Mouse (Mus musculus): ENCODE measurements at regions not wholly inside any gene's neighbourhood (a gene's known extent, or its start where the extent isn't known, plus 50 kb on each side); places are given as distances from the start of the nearest gene placed in this dataset.

GRCm38 (mm10) chr4:87452122-87452521, 221.8 kb upstream of the Slc24a2 start:
- Histone ChIP-seq H3K27ac (replicated peaks) (no peak overlapping the region), H3K36me3 (replicated peaks) (no peaks in the 10 kb centered on the region), H3K4me1 (replicated peaks) (no peaks in the 10 kb centered on the region), H3K4me2 (no peak overlapping the region), H3K9ac (no peak overlapping the region), H3K27me3 (no peaks in the 10 kb centered on the region), H3K9me3 (replicated peaks) (no peaks in the 10 kb centered on the region), H3K4me3 (replicated peaks) (no peak overlapping the region)
- no peak for ATAC-seq (ENCODE audit: insufficient read depth)
- 8% methylated on average over 2 of the region's 2 CpGs for WGBS (ENCODE audit: insufficient replicate concordance)

- H3K4me2 ChIP-seq = no peak overlapping the region
- no peak for ATAC-seq (ENCODE audit: insufficient read depth)
- no peak overlapping the region for H3K4me3 ChIP-seq (replicated peaks)
- WGBS (ENCODE audit: insufficient replicate concordance) = 7% methylated on average over 5 of the region's 5 CpGs
- no peaks in the 10 kb centered on the region for H3K36me3 ChIP-seq (replicated peaks)
- no peak overlapping the region for H3K9ac ChIP-seq
- H3K27me3 ChIP-seq = no peaks in the 10 kb centered on the region
- H3K9me3 ChIP-seq (replicated peaks) = no peaks in the 10 kb centered on the region
- H3K4me1 ChIP-seq (replicated peaks) = no peaks in the 10 kb centered on the region
- H3K27ac ChIP-seq (replicated peaks) = no peak overlapping the region
These were observed 221.0 kb upstream of the Slc24a2 start for GRCm38 (mm10) chr4:87451251-87451650.

GRCm38 (mm10) chr4:87448338-87448737, 218.1 kb upstream of the Slc24a2 start:
- Histone ChIP-seq H3K27me3 (no peaks in the 10 kb centered on the region), H3K4me1 (replicated peaks) (no peaks in the 10 kb centered on the region), H3K9ac (no peak overlapping the region), H3K4me3 (replicated peaks) (no peak overlapping the region), H3K9me3 (replicated peaks) (no peaks in the 10 kb centered on the region), H3K36me3 (replicated peaks) (no peaks in the 10 kb centered on the region), H3K4me2 (no peak overlapping the region), H3K27ac (replicated peaks) (no peak overlapping the region)
- WGBS (ENCODE audit: insufficient replicate concordance) = 40% methylated on average over 4 of the region's 4 CpGs
- no peak for ATAC-seq (ENCODE audit: insufficient read depth)

GRCm38 (mm10) chr4:87446856-87447255, 216.6 kb upstream of the Slc24a2 start:
- Histone ChIP-seq H3K36me3 (replicated peaks) (no peaks in the 10 kb centered on the region), H3K27ac (replicated peaks) (no peak overlapping the region), H3K9me3 (replicated peaks) (no peaks in the 10 kb centered on the region), H3K4me2 (no peak overlapping the region), H3K4me1 (replicated peaks) (no peaks in the 10 kb centered on the region), H3K27me3 (no peaks in the 10 kb centered on the region), H3K4me3 (replicated peaks) (no peak overlapping the region), H3K9ac (no peak overlapping the region)
- WGBS (ENCODE audit: insufficient replicate concordance) = 57% methylated on average over 3 of the region's 3 CpGs
- no peak for ATAC-seq (ENCODE audit: insufficient read depth)

GRCm38 (mm10) chr4:87434136-87434535, 203.9 kb upstream of the Slc24a2 start:
- ATAC-seq (ENCODE audit: insufficient read depth) = no peak
- no peaks in the 10 kb centered on the region for H3K36me3 ChIP-seq (replicated peaks)
- no peaks in the 10 kb centered on the region for H3K4me1 ChIP-seq (replicated peaks)
- H3K4me3 ChIP-seq (replicated peaks) = no peak overlapping the region
- no peak overlapping the region for H3K27ac ChIP-seq (replicated peaks)
- H3K9ac ChIP-seq = no peak overlapping the region
- WGBS (ENCODE audit: insufficient replicate concordance) = 3% methylated on average over 4 of the region's 4 CpGs
- no peaks in the 10 kb centered on the region for H3K27me3 ChIP-seq
- H3K9me3 ChIP-seq (replicated peaks) = no peaks in the 10 kb centered on the region
- H3K4me2 ChIP-seq = no peak overlapping the region

- no peak overlapping the region for H3K4me3 ChIP-seq (replicated peaks)
- 66% methylated on average over 3 of the region's 3 CpGs for WGBS (ENCODE audit: insufficient replicate concordance)
- H3K4me1 ChIP-seq (replicated peaks) = no peaks in the 10 kb centered on the region
- no peak for ATAC-seq (ENCODE audit: insufficient read depth)
- no peak overlapping the region for H3K4me2 ChIP-seq
- no peaks in the 10 kb centered on the region for H3K9me3 ChIP-seq (replicated peaks)
- no peaks in the 10 kb centered on the region for H3K36me3 ChIP-seq (replicated peaks)
- H3K27me3 ChIP-seq = no peaks in the 10 kb centered on the region
- no peak overlapping the region for H3K27ac ChIP-seq (replicated peaks)
- H3K9ac ChIP-seq = no peak overlapping the region
These were observed 198.1 kb upstream of the Slc24a2 start for GRCm38 (mm10) chr4:87428374-87428773.

GRCm38 (mm10) chr4:87424066-87424465, 193.8 kb upstream of the Slc24a2 start:
- H3K36me3 ChIP-seq (replicated peaks) = no peaks in the 10 kb centered on the region
- H3K9me3 ChIP-seq (replicated peaks) = no peaks in the 10 kb centered on the region
- no peaks in the 10 kb centered on the region for H3K27me3 ChIP-seq
- H3K4me3 ChIP-seq (replicated peaks) = no peak overlapping the region
- no peak overlapping the region for H3K9ac ChIP-seq
- no peak for ATAC-seq (ENCODE audit: insufficient read depth)
- no peaks in the 10 kb centered on the region for H3K4me1 ChIP-seq (replicated peaks)
- no peak overlapping the region for H3K4me2 ChIP-seq
- H3K27ac ChIP-seq (replicated peaks) = no peak overlapping the region
- WGBS (ENCODE audit: insufficient replicate concordance) = 65% methylated on average over 1 of the region's 1 CpGs

- H3K9me3 ChIP-seq (replicated peaks) = no peaks in the 10 kb centered on the region
- no peaks in the 10 kb centered on the region for H3K36me3 ChIP-seq (replicated peaks)
- no peak overlapping the region for H3K27ac ChIP-seq (replicated peaks)
- WGBS (ENCODE audit: insufficient replicate concordance) = 64% methylated on average over 6 of the region's 6 CpGs
- no peak overlapping the region for H3K9ac ChIP-seq
- ATAC-seq (ENCODE audit: insufficient read depth) = no peak
- no peak overlapping the region for H3K4me2 ChIP-seq
- no peak overlapping the region for H3K4me3 ChIP-seq (replicated peaks)
- H3K27me3 ChIP-seq = no peaks in the 10 kb centered on the region
- H3K4me1 ChIP-seq (replicated peaks) = no peaks in the 10 kb centered on the region
These were observed 192.3 kb upstream of the Slc24a2 start for GRCm38 (mm10) chr4:87422588-87422987.

GRCm38 (mm10) chr4:87403354-87403753, 173.1 kb upstream of the Slc24a2 start:
- Histone ChIP-seq H3K36me3 (replicated peaks) (no peaks in the 10 kb centered on the region), H3K9me3 (replicated peaks) (no peaks in the 10 kb centered on the region), H3K4me2 (no peak overlapping the region), H3K4me3 (replicated peaks) (no peak overlapping the region), H3K4me1 (replicated peaks) (no peaks in the 10 kb centered on the region), H3K9ac (no peak overlapping the region), H3K27ac (replicated peaks) (no peak overlapping the region), H3K27me3 (no peaks in the 10 kb centered on the region)
- 66% methylated on average over 6 of the region's 6 CpGs for WGBS (ENCODE audit: insufficient replicate concordance)
- no peak for ATAC-seq (ENCODE audit: insufficient read depth)

GRCm38 (mm10) chr4:87402173-87402556, 171.9 kb upstream of the Slc24a2 start:
- Histone ChIP-seq H3K27me3 (no peaks in the 10 kb centered on the region), H3K9me3 (replicated peaks) (no peaks in the 10 kb centered on the region), H3K36me3 (replicated peaks) (no peaks in the 10 kb centered on the region), H3K4me3 (replicated peaks) (no peak overlapping the region), H3K4me1 (replicated peaks) (no peaks in the 10 kb centered on the region), H3K27ac (replicated peaks) (no peak overlapping the region), H3K4me2 (no peak overlapping the region), H3K9ac (no peak overlapping the region)
- WGBS (ENCODE audit: insufficient replicate concordance) = 61% methylated on average over 7 of the region's 7 CpGs
- ATAC-seq (ENCODE audit: insufficient read depth) = no peak

GRCm38 (mm10) chr4:87401316-87402172, 171.3 kb upstream of the Slc24a2 start:
- 32% methylated on average over 20 of the region's 20 CpGs for WGBS (ENCODE audit: insufficient replicate concordance)
- Histone ChIP-seq H3K4me2 (no peak overlapping the region), H3K4me1 (replicated peaks) (no peaks in the 10 kb centered on the region), H3K36me3 (replicated peaks) (no peaks in the 10 kb centered on the region), H3K9me3 (replicated peaks) (no peaks in the 10 kb centered on the region), H3K9ac (no peak overlapping the region), H3K27me3 (no peaks in the 10 kb centered on the region), H3K4me3 (replicated peaks) (no peak overlapping the region), H3K27ac (replicated peaks) (no peak overlapping the region)
- ATAC-seq (ENCODE audit: insufficient read depth) = no peak

GRCm38 (mm10) chr4:87386835-87387234, 156.6 kb upstream of the Slc24a2 start:
- H3K9ac ChIP-seq = no peak overlapping the region
- WGBS (ENCODE audit: insufficient replicate concordance) = 58% methylated on average over 3 of the region's 3 CpGs
- no peak overlapping the region for H3K4me2 ChIP-seq
- H3K27me3 ChIP-seq = no peaks in the 10 kb centered on the region
- no peaks in the 10 kb centered on the region for H3K9me3 ChIP-seq (replicated peaks)
- no peak overlapping the region for H3K4me3 ChIP-seq (replicated peaks)
- no peaks in the 10 kb centered on the region for H3K4me1 ChIP-seq (replicated peaks)
- no peak for ATAC-seq (ENCODE audit: insufficient read depth)
- H3K36me3 ChIP-seq (replicated peaks) = no peaks in the 10 kb centered on the region
- H3K27ac ChIP-seq (replicated peaks) = no peak overlapping the region
